8 mouse cellular contexts compared by ENCODE assay signal in the genomic region with DNA sequence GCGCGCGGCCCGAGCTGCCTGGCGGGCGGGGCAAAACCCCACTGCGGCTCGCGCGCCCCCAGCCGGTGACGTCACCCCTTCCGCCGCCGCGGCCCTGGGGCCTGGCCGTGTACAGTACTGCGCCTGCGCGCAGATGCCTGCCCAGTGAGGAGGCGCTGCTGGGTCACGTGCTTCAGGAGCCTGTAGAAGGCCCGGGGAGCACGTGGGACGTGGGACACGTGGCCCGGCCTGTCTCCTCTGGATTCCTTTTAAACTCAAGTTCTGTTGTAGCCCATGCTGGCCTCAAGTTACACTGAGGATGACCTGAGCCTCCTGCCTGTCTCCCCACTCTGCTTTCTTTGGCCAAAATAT. TPM values are rescaled to one million over a fixed set of nuclear protein-coding genes. Genes with fewer than 3 reads are reported as not detected.
DNase-seq lines count a peak whose midpoint lies in the region; ATAC-seq lines count a peak whose summit lies in the region.

A gene (minus strand): TSS at position 82 of the 351 bp plus-strand sequence.

- intact Hi-C loops in gastrocnemius, postnatal 14 days (cut with DNase I; ENCODE audit: low total_unique reads): no loop called here

- DNase-seq in gastrocnemius, postnatal 14 days: peak; percentile 92
- peak; percentile 94 for DNase-seq in induced T-regulatory cell, adult 2 months (ENCODE audit: low read depth)
- peak; percentile 93 to 99 for DNase-seq in left cerebral cortex, adult 8-10 months (ENCODE audit: low spot score in 2 of 2)
- peak; percentile 97 to 98 for DNase-seq in right cerebral cortex, adult 2 months (ENCODE audit: low spot score in 2 of 2)
- DNase-seq in urinary bladder, postnatal 10 days (ENCODE audit: low spot score): peak; percentile 73

- peak; percentile 60 for ATAC-seq in activated CD4-positive, CD25-positive, alpha-beta regulatory T cell, adult 4 months
- ATAC-seq in common myeloid progenitor, adult 5-6 weeks (replicated peaks; ENCODE audit: low read depth, poor library complexity, severe bottlenecking): peak; percentile 37
- ATAC-seq in megakaryocyte, adult 5-6 weeks (ENCODE audit: poor library complexity, severe bottlenecking): peak; percentile 46

RNA-seq across cellular contexts. Expression of the gene that starts here (rescaled TPM):
- 1 to 10 TPM; 6.5 to 8.6 TPM for polyA plus RNA-seq in activated CD4-positive, CD25-positive, alpha-beta regulatory T cell, adult 4 months (2017; shearing (Covaris generic))
- 65.2 and 105 TPM in 2 replicates for total RNA-seq in common myeloid progenitor, adult 5-6 weeks (2017)
- 10 to 100 TPM; 38.2 to 44.4 TPM for total RNA-seq in gastrocnemius, postnatal 14 days (2021)
- total RNA-seq in left cerebral cortex, adult 8-10 months (2022): 100 to 1,000 TPM; 559 to 588 (median 565) TPM
- 18.1 and 18.6 TPM in 2 replicates for total RNA-seq in megakaryocyte, adult 5-6 weeks (2015)
- total RNA-seq in megakaryocyte, adult 5-6 weeks (2017): 17.3 and 52.6 TPM in 2 replicates

Comparison
In these comparisons a context has a peak if more than half of its experiments do, and no peak if none do; other contexts are left out.
1. Peak in every context shown above with its lines: DNase-seq and ATAC-seq.